ENCODE assay signal across 26 mouse cellular contexts in genomic region chr3:81951785-81952184, GRCm38 (mm10). TPM values are rescaled to one million over a fixed set of nuclear protein-coding genes. Genes with fewer than 3 reads are reported as not detected.
DNase-seq lines count a peak whose midpoint lies in the region; ATAC-seq and TF ChIP-seq lines count a peak whose summit lies in the region.
"Had no signal": no experiment of that assay in that cellular context is flagged by ENCODE, and none has a peak within 500 bp of the region (broad histone marks: within the 10 kb centered on the region; RNA-seq: fewer than 3 reads in every experiment).

No protein-coding gene starts in this region.

- no peak for TF ChIP-seq CTCF in forebrain, postnatal 0 days (IDR thresholded peaks at IDR 0.05; ENCODE audit: low read depth)

- no peak overlapping the region for H3K4me2 ChIP-seq in forebrain, embryonic 14.5 days (ENCODE audit: low read length)
- H3K4me2 ChIP-seq in forebrain, embryonic 15.5 days (replicated peaks) = no peak overlapping the region
- H3K4me2 ChIP-seq in forebrain, embryonic 12.5 days = no peak overlapping the region
- no peak overlapping the region for H3K4me2 ChIP-seq in forebrain, embryonic 16.5 days (ENCODE audit: low read length)
- H3K4me2 ChIP-seq in forebrain, embryonic 11.5 days (ENCODE audit: low read depth, low read length, severe bottlenecking) = no peak overlapping the region
- no peak overlapping the region for H3K4me2 ChIP-seq in forebrain, postnatal 0 days (ENCODE audit: low read depth)
- H3K4me2 ChIP-seq in forebrain, embryonic 13.5 days = no peak overlapping the region

- DNase-seq in forebrain, embryonic 14.5 days (ENCODE audit: low spot score) = peak; percentile 15
- DNase-seq in forebrain, embryonic 10.5 days (ENCODE audit: extremely low spot score, low spot score) = no peak
- no peak for DNase-seq in forebrain, embryonic 11.5 days (ENCODE audit: low spot score)
- no peak for DNase-seq in forebrain, postnatal 0 days
- DNase-seq: adrenal gland, adult 2 months; adrenal gland, adult 8-10 months; adrenal gland, postnatal 10 days; adrenal gland, postnatal 14 days; adrenal gland, postnatal 25 days; adrenal gland, postnatal 36 days; B cell, adult 2 months; cerebellum, adult 11 months; cerebellum, adult 11-12 months had no signal

- ATAC-seq in forebrain, embryonic 14.5 days = no peak
- peak; percentile 60; the same call in 1 of the 2 replicates for ATAC-seq in forebrain, embryonic 15.5 days (replicated peaks)
- ATAC-seq in forebrain, embryonic 12.5 days (ENCODE audit: low FRiP score) = no peak
- ATAC-seq in forebrain, embryonic 16.5 days = peak; percentile 61
- ATAC-seq in forebrain, embryonic 11.5 days (replicated peaks; ENCODE audit: low FRiP score) = no peak
- ATAC-seq in forebrain, postnatal 0 days = peak; percentile 34; the same call in 1 of the 2 replicates
- ATAC-seq in forebrain, embryonic 13.5 days = no peak; the same call in 1 of the 2 replicates
- ATAC-seq: activated CD4-positive, CD25-positive, alpha-beta regulatory T cell, adult 4 months; CD4-positive, CD25-positive, alpha-beta regulatory T cell, adult 4 months; Patski had no signal

- no peak overlapping the region for H3K9ac ChIP-seq in forebrain, embryonic 14.5 days (ENCODE audit: low read length)
- no peak overlapping the region for H3K9ac ChIP-seq in forebrain, embryonic 15.5 days (replicated peaks)
- no peak overlapping the region for H3K9ac ChIP-seq in forebrain, embryonic 12.5 days
- no peak overlapping the region for H3K9ac ChIP-seq in forebrain, embryonic 16.5 days (replicated peaks; ENCODE audit: low read depth, low read length)
- no peak overlapping the region for H3K9ac ChIP-seq in forebrain, embryonic 11.5 days (ENCODE audit: low read length)
- no peak overlapping the region for H3K9ac ChIP-seq in forebrain, postnatal 0 days
- H3K9ac ChIP-seq in forebrain, embryonic 13.5 days = no peak overlapping the region

- H3K9me3 ChIP-seq in forebrain, embryonic 14.5 days (replicated peaks; ENCODE audit: control insufficient read depth, low read length) = no peaks in the 10 kb centered on the region
- no peaks in the 10 kb centered on the region for H3K9me3 ChIP-seq in forebrain, embryonic 10.5 days
- H3K9me3 ChIP-seq in forebrain, embryonic 15.5 days = no peaks in the 10 kb centered on the region
- H3K9me3 ChIP-seq in forebrain, embryonic 12.5 days = no peaks in the 10 kb centered on the region
- no peaks in the 10 kb centered on the region for H3K9me3 ChIP-seq in forebrain, embryonic 16.5 days (ENCODE audit: control insufficient read depth, low read length)
- H3K9me3 ChIP-seq in forebrain, embryonic 11.5 days (ENCODE audit: control insufficient read depth, low read length) = no peaks in the 10 kb centered on the region
- H3K9me3 ChIP-seq in forebrain, postnatal 0 days (ENCODE audit: low read length) = no peaks in the 10 kb centered on the region
- no peaks in the 10 kb centered on the region for H3K9me3 ChIP-seq in forebrain, embryonic 13.5 days (replicated peaks)
- H3K9me3 ChIP-seq: G1E had no signal

- H3K27ac ChIP-seq in forebrain, embryonic 14.5 days (ENCODE audit: low read depth, low read length) = no peak overlapping the region
- H3K27ac ChIP-seq in forebrain, embryonic 10.5 days = no peak overlapping the region
- H3K27ac ChIP-seq in forebrain, embryonic 15.5 days (replicated peaks) = no peak overlapping the region
- H3K27ac ChIP-seq in forebrain, embryonic 12.5 days = no peak overlapping the region
- H3K27ac ChIP-seq in forebrain, embryonic 16.5 days (ENCODE audit: low read length) = no peak overlapping the region
- H3K27ac ChIP-seq in forebrain, embryonic 11.5 days (ENCODE audit: low read depth, low read length) = no peak overlapping the region
- H3K27ac ChIP-seq in forebrain, postnatal 0 days (ENCODE audit: low read depth, low read length) = no peak overlapping the region
- H3K27ac ChIP-seq in forebrain, embryonic 13.5 days = no peak overlapping the region

- H3K4me3 ChIP-seq in forebrain, embryonic 14.5 days (ENCODE audit: low read depth, low read length) = no peak overlapping the region
- no peak overlapping the region for H3K4me3 ChIP-seq in forebrain, embryonic 10.5 days
- no peak overlapping the region for H3K4me3 ChIP-seq in forebrain, embryonic 15.5 days
- no peak overlapping the region for H3K4me3 ChIP-seq in forebrain, embryonic 12.5 days (replicated peaks)
- H3K4me3 ChIP-seq in forebrain, embryonic 16.5 days (replicated peaks; ENCODE audit: low read length) = no peak overlapping the region
- H3K4me3 ChIP-seq in forebrain, embryonic 11.5 days (ENCODE audit: low read depth, low read length) = no peak overlapping the region
- no peak overlapping the region for H3K4me3 ChIP-seq in forebrain, postnatal 0 days (ENCODE audit: low read depth, low read length)
- H3K4me3 ChIP-seq in forebrain, embryonic 13.5 days = no peak overlapping the region

- 76% methylated on average over 2 of the region's 2 CpGs for WGBS in forebrain, embryonic 14.5 days
- WGBS in forebrain, embryonic 10.5 days = 89% methylated on average over 2 of the region's 2 CpGs
- 57% methylated on average over 2 of the region's 2 CpGs for WGBS in forebrain, embryonic 15.5 days
- 88% methylated on average over 2 of the region's 2 CpGs for WGBS in forebrain, embryonic 12.5 days
- WGBS in forebrain, embryonic 16.5 days = 45% methylated on average over 2 of the region's 2 CpGs
- 86% methylated on average over 2 of the region's 2 CpGs for WGBS in forebrain, embryonic 11.5 days
- WGBS in forebrain, postnatal 0 days = 59% methylated on average over 2 of the region's 2 CpGs
- WGBS in forebrain, embryonic 13.5 days = 65% methylated on average over 2 of the region's 2 CpGs

- no peaks in the 10 kb centered on the region for H3K4me1 ChIP-seq in forebrain, embryonic 14.5 days (ENCODE audit: control insufficient read depth, insufficient read depth, low read length)
- peaks cover 3% of the 10 kb centered on the region; the same call in 1 of the 2 replicates for H3K4me1 ChIP-seq in forebrain, embryonic 10.5 days
- H3K4me1 ChIP-seq in forebrain, embryonic 15.5 days = no peaks in the 10 kb centered on the region
- no peaks in the 10 kb centered on the region for H3K4me1 ChIP-seq in forebrain, embryonic 12.5 days
- H3K4me1 ChIP-seq in forebrain, embryonic 16.5 days (replicated peaks; ENCODE audit: control insufficient read depth, insufficient read depth, low read length) = no peaks in the 10 kb centered on the region
- no peaks in the 10 kb centered on the region for H3K4me1 ChIP-seq in forebrain, embryonic 11.5 days (replicated peaks; ENCODE audit: control insufficient read depth, insufficient read depth, low read length)
- no peaks in the 10 kb centered on the region for H3K4me1 ChIP-seq in forebrain, postnatal 0 days (ENCODE audit: insufficient read depth)
- H3K4me1 ChIP-seq in forebrain, embryonic 13.5 days = no peaks in the 10 kb centered on the region

- H3K36me3 ChIP-seq in forebrain, embryonic 14.5 days (ENCODE audit: control insufficient read depth, insufficient read depth, low read length) = no peaks in the 10 kb centered on the region
- H3K36me3 ChIP-seq in forebrain, embryonic 10.5 days (replicated peaks) = no peaks in the 10 kb centered on the region
- no peaks in the 10 kb centered on the region for H3K36me3 ChIP-seq in forebrain, embryonic 15.5 days
- no peaks in the 10 kb centered on the region for H3K36me3 ChIP-seq in forebrain, embryonic 12.5 days (replicated peaks)
- H3K36me3 ChIP-seq in forebrain, embryonic 16.5 days (ENCODE audit: control insufficient read depth, insufficient read depth) = no peaks in the 10 kb centered on the region
- no peaks in the 10 kb centered on the region for H3K36me3 ChIP-seq in forebrain, embryonic 11.5 days (ENCODE audit: control insufficient read depth, insufficient read depth, low read length)
- H3K36me3 ChIP-seq in forebrain, postnatal 0 days (ENCODE audit: insufficient read depth) = no peaks in the 10 kb centered on the region
- no peaks in the 10 kb centered on the region for H3K36me3 ChIP-seq in forebrain, embryonic 13.5 days (ENCODE audit: poor library complexity, severe bottlenecking)
- H3K36me3 ChIP-seq: G1E had no signal

- no peaks in the 10 kb centered on the region for H3K27me3 ChIP-seq in forebrain, embryonic 14.5 days (replicated peaks; ENCODE audit: control insufficient read depth, insufficient read depth, low read length)
- H3K27me3 ChIP-seq in forebrain, embryonic 10.5 days (ENCODE audit: poor library complexity, severe bottlenecking) = no peaks in the 10 kb centered on the region
- H3K27me3 ChIP-seq in forebrain, embryonic 15.5 days = no peaks in the 10 kb centered on the region
- no peaks in the 10 kb centered on the region for H3K27me3 ChIP-seq in forebrain, embryonic 12.5 days
- no peaks in the 10 kb centered on the region for H3K27me3 ChIP-seq in forebrain, embryonic 16.5 days (replicated peaks; ENCODE audit: control insufficient read depth, insufficient read depth, low read length)
- no peaks in the 10 kb centered on the region for H3K27me3 ChIP-seq in forebrain, embryonic 11.5 days (ENCODE audit: control insufficient read depth, insufficient read depth, low read length)
- H3K27me3 ChIP-seq in forebrain, postnatal 0 days (ENCODE audit: insufficient read depth, low read length) = no peaks in the 10 kb centered on the region
- no peaks in the 10 kb centered on the region for H3K27me3 ChIP-seq in forebrain, embryonic 13.5 days
- H3K27me3 ChIP-seq: CH12.LX, Patski had no signal

RNA-seq across cellular contexts. Expression of gene Ctso, which starts 19.4 kb away (rescaled TPM):
- 8.9 and 9.0 TPM in 2 replicates for polyA plus RNA-seq in forebrain, embryonic 14.5 days (2014; fragmentation: Nextera tagmentation; extraction: Ambion mirVana)
- polyA plus RNA-seq in forebrain, embryonic 10.5 days (2016; fragmentation: Nextera tagmentation; extraction: Ambion mirVana) = 3.0 and 3.3 TPM in 2 replicates
- polyA plus RNA-seq in forebrain, embryonic 15.5 days (2015; fragmentation: Nextera tagmentation; extraction: Ambion mirVana) = 8.3 and 8.7 TPM in 2 replicates
- polyA plus RNA-seq in forebrain, embryonic 12.5 days (2016; fragmentation: Nextera tagmentation; extraction: Ambion mirVana) = 7.1 and 7.5 TPM in 2 replicates
- 6.8 and 7.7 TPM in 2 replicates for polyA plus RNA-seq in forebrain, embryonic 16.5 days (2015; fragmentation: Nextera tagmentation; extraction: Ambion mirVana)
- 5.2 and 5.8 TPM in 2 replicates for polyA plus RNA-seq in forebrain, embryonic 11.5 days (2014; fragmentation: Nextera tagmentation; extraction: Ambion mirVana)
- 6.1 and 9.2 TPM in 2 replicates for total RNA-seq in forebrain, postnatal 0 days (2014; rRNA removed)
- 11.8 and 13.6 TPM in 2 replicates for polyA plus RNA-seq in forebrain, postnatal 0 days (2015; fragmentation: Nextera tagmentation; extraction: Ambion mirVana)
- polyA plus RNA-seq in forebrain, embryonic 13.5 days (2015; fragmentation: Nextera tagmentation; extraction: Ambion mirVana) = 8.1 and 8.5 TPM in 2 replicates

RNA-seq across cellular contexts. Expression of gene Tdo2, which starts 24.2 kb away (rescaled TPM):
- polyA plus RNA-seq in forebrain, embryonic 14.5 days (2014; fragmentation: Nextera tagmentation; extraction: Ambion mirVana) = 0.71 and 1.5 TPM in 2 replicates
- polyA plus RNA-seq in forebrain, embryonic 10.5 days (2016; fragmentation: Nextera tagmentation; extraction: Ambion mirVana) = 0.04 and 0.05 TPM in 2 replicates
- polyA plus RNA-seq in forebrain, embryonic 15.5 days (2015; fragmentation: Nextera tagmentation; extraction: Ambion mirVana) = 1.2 and 2.0 TPM in 2 replicates
- 0.10 TPM in 1 of 2 replicates, not detected in the other for polyA plus RNA-seq in forebrain, embryonic 12.5 days (2016; fragmentation: Nextera tagmentation; extraction: Ambion mirVana)
- polyA plus RNA-seq in forebrain, embryonic 16.5 days (2015; fragmentation: Nextera tagmentation; extraction: Ambion mirVana) = 0.97 and 1.3 TPM in 2 replicates
- polyA plus RNA-seq in forebrain, embryonic 11.5 days (2014; fragmentation: Nextera tagmentation; extraction: Ambion mirVana) = not detected in 2 replicates
- total RNA-seq in forebrain, postnatal 0 days (2014; rRNA removed) = 0.14 and 0.31 TPM in 2 replicates
- 1.4 and 1.6 TPM in 2 replicates for polyA plus RNA-seq in forebrain, postnatal 0 days (2015; fragmentation: Nextera tagmentation; extraction: Ambion mirVana)
- 0.19 and 0.77 TPM in 2 replicates for polyA plus RNA-seq in forebrain, embryonic 13.5 days (2015; fragmentation: Nextera tagmentation; extraction: Ambion mirVana)
- total RNA-seq: CH12.LX, ES-E14, G1E, MEL had no signal
- polyA plus RNA-seq: C2C12, G1E had no signal

RNA-seq across cellular contexts. Expression of gene Asic5, which starts 30.3 kb away (rescaled TPM):
- not detected in 2 replicates for polyA plus RNA-seq in forebrain, embryonic 14.5 days (2014; fragmentation: Nextera tagmentation; extraction: Ambion mirVana)
- polyA plus RNA-seq in forebrain, embryonic 10.5 days (2016; fragmentation: Nextera tagmentation; extraction: Ambion mirVana) = not detected in 2 replicates
- not detected in 2 replicates for polyA plus RNA-seq in forebrain, embryonic 15.5 days (2015; fragmentation: Nextera tagmentation; extraction: Ambion mirVana)
- not detected in 2 replicates for polyA plus RNA-seq in forebrain, embryonic 12.5 days (2016; fragmentation: Nextera tagmentation; extraction: Ambion mirVana)
- 0.21 TPM in 1 of 2 replicates, not detected in the other for polyA plus RNA-seq in forebrain, embryonic 16.5 days (2015; fragmentation: Nextera tagmentation; extraction: Ambion mirVana)
- polyA plus RNA-seq in forebrain, embryonic 11.5 days (2014; fragmentation: Nextera tagmentation; extraction: Ambion mirVana) = not detected in 2 replicates
- 0.15 TPM in 1 of 2 replicates, not detected in the other for total RNA-seq in forebrain, postnatal 0 days (2014; rRNA removed)
- not detected in 2 replicates for polyA plus RNA-seq in forebrain, postnatal 0 days (2015; fragmentation: Nextera tagmentation; extraction: Ambion mirVana)
- polyA plus RNA-seq in forebrain, embryonic 13.5 days (2015; fragmentation: Nextera tagmentation; extraction: Ambion mirVana) = not detected in 2 replicates
- total RNA-seq: adrenal gland, adult 18-20 months; adrenal gland, adult 2 months; adrenal gland, adult 8-10 months; adrenal gland, postnatal 25 days; adrenal gland, postnatal 36 days; CH12.LX; ES-E14; G1E; MEL had no signal
- polyA plus RNA-seq: activated CD4-positive, CD25-positive, alpha-beta regulatory T cell, adult 4 months; adrenal gland, adult 2 months; C2C12; CD4-positive, CD25-positive, alpha-beta regulatory T cell, adult 4 months; G1E; Patski had no signal

Comparison
In these comparisons a context has a peak if more than half of its experiments do, and no peak if none do; other contexts are left out.
1. ATAC-seq: peak in forebrain, embryonic 15.5 days (single experiment), forebrain, embryonic 16.5 days (single experiment) and forebrain, postnatal 0 days (single experiment); none in forebrain, embryonic 14.5 days (single experiment), forebrain, embryonic 12.5 days (single experiment), forebrain, embryonic 11.5 days (single experiment) and forebrain, embryonic 13.5 days (single experiment).